ENCODE assay signal across 30 mouse cellular contexts in the genomic region with DNA sequence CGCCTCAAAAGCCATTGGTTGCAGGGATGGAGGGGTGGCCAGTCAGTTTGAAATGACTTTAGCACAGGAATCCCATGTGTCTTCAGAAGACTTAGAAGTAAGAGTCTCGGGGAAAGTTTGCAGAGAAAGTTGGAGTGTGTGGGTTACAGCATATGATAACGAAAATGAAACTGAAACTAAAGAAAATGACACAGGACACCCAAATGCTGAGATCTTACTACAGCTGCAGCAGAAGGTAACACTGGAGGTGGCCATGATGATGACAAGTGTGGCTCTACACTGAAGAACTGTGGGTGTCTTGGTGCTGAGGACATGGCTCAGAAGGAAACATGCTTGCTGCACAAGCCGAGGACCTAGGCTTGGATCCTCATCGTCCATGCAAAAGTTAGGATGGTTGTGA. TPM values are rescaled to one million over a fixed set of nuclear protein-coding genes. Genes with fewer than 3 reads are reported as not detected.
"Had no signal": no experiment of that assay in that cellular context is flagged by ENCODE, and none has a peak within 500 bp of the region (broad histone marks: within the 10 kb centered on the region; RNA-seq: fewer than 3 reads in every experiment).

No protein-coding gene starts in this region.

- H3K27ac ChIP-seq: limb, embryonic 10.5 days; limb, embryonic 13.5 days; liver, embryonic 12.5 days; liver, embryonic 15.5 days; lung, embryonic 15.5 days; midbrain, embryonic 12.5 days; midbrain, embryonic 15.5 days; neural tube, embryonic 13.5 days; stomach, postnatal 0 days had no signal

- DNase-seq: kidney, adult 18-20 months; kidney, adult 9 months; kidney, postnatal 14 days; kidney, postnatal 4 days; liver; lung, adult 18-20 months; lung, postnatal 10 days; lung, postnatal 36 days; right cerebral cortex, postnatal 14 days; right cerebral cortex, postnatal 4 days; thymus, adult 2 months; thymus, postnatal 14 days had no signal

- H3K9ac ChIP-seq: limb, embryonic 13.5 days; liver, embryonic 12.5 days; liver, embryonic 15.5 days; lung, embryonic 15.5 days; midbrain, embryonic 12.5 days; midbrain, embryonic 15.5 days; neural tube, embryonic 13.5 days had no signal

- H3K4me3 ChIP-seq: limb, embryonic 10.5 days; limb, embryonic 13.5 days; liver, embryonic 12.5 days; liver, embryonic 15.5 days; lung, embryonic 15.5 days; midbrain, embryonic 12.5 days; midbrain, embryonic 15.5 days; myocyte; neural tube, embryonic 13.5 days had no signal

- H3K9me3 ChIP-seq: limb, embryonic 10.5 days; liver, embryonic 15.5 days; lung, embryonic 15.5 days; midbrain, embryonic 12.5 days had no signal

- H3K4me1 ChIP-seq: limb, embryonic 10.5 days; limb, embryonic 13.5 days; liver, embryonic 12.5 days; liver, embryonic 15.5 days; lung, embryonic 15.5 days; midbrain, embryonic 12.5 days; midbrain, embryonic 15.5 days; neural tube, embryonic 13.5 days had no signal

- H3K27me3 ChIP-seq: limb, embryonic 13.5 days; liver, embryonic 12.5 days; liver, embryonic 15.5 days; lung, embryonic 15.5 days; midbrain, embryonic 12.5 days; midbrain, embryonic 15.5 days; neural tube, embryonic 13.5 days had no signal

- H3K4me2 ChIP-seq: limb, embryonic 13.5 days; liver, embryonic 12.5 days; liver, embryonic 15.5 days; lung, embryonic 15.5 days; midbrain, embryonic 12.5 days; midbrain, embryonic 15.5 days; neural tube, embryonic 13.5 days had no signal

- H3K36me3 ChIP-seq: limb, embryonic 10.5 days; limb, embryonic 13.5 days; liver, embryonic 12.5 days; liver, embryonic 15.5 days; lung, embryonic 15.5 days; midbrain, embryonic 12.5 days; midbrain, embryonic 15.5 days; neural tube, embryonic 13.5 days had no signal

- ATAC-seq: liver, embryonic 12.5 days; midbrain, embryonic 15.5 days had no signal

RNA-seq across cellular contexts. Expression of a gene that starts 3.9 kb away (rescaled TPM):
- total RNA-seq: layer of hippocampus, adult 18-20 months; layer of hippocampus, postnatal 14 days; left cerebral cortex, adult 8-10 months; left cerebral cortex, postnatal 14 days; monocyte, adult 5-6 weeks; neutrophil, adult 5-6 weeks had no signal
- polyA plus RNA-seq: kidney, embryonic 16.5 days; limb, embryonic 10.5 days; liver, embryonic 12.5 days; liver, embryonic 15.5 days; lung, embryonic 15.5 days; midbrain, embryonic 12.5 days; midbrain, embryonic 15.5 days; myocyte; neural tube, embryonic 13.5 days; stomach, embryonic 14.5 days; stomach, postnatal 0 days had no signal
